Mouse (Mus musculus): Measurements from ENCODE around the gene Mpl. TPM values are rescaled to one million over a fixed set of nuclear protein-coding genes. Genes with fewer than 3 reads are reported as not detected.

Gene Mpl
- total RNA-seq, 4 experiments from 2014 or later: 0.21 TPM; not detected in 3

DNA sequence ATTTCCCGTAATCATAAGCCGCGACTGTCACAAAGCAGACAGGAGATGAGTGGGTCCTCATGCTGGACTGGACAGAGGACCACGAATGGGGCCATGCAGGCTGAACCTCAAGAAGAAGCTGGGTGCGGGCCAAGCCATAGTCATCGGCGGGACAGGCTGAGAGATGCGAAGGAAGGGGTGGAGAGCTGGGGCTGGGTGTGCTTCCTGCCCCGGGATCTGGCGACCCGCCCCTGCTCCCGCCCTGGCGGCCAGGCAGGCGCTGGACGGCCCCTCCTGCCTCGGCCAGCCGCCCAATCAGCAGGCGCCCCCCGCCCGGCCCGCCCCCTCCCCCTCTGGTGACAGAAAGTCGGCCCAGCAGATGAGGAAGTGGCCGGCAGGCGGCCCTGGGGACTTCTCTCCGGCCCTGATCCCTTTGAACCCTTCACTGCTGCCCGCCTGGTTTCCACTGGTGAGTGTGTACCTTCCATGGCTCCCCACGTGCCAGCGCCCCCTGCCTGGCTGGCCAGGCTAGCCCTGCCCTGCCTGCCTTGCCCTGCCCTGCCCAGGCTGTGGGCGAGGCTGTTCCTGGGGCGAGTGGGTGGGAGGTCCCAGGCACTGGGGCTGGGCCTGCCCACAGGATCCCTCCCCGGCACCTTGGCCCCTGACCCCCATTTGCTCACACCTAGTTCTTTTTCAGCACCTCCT lies 29.4 kb downstream of the Mpl start, which contains the start of gene Elovl1:
Elovl1 (plus strand) TSS at position 326 of the 684 bp plus-strand sequence.
- peak; percentile 71 to 73 for DNase-seq (ENCODE audit: low spot score in 2 of 2)

DNA sequence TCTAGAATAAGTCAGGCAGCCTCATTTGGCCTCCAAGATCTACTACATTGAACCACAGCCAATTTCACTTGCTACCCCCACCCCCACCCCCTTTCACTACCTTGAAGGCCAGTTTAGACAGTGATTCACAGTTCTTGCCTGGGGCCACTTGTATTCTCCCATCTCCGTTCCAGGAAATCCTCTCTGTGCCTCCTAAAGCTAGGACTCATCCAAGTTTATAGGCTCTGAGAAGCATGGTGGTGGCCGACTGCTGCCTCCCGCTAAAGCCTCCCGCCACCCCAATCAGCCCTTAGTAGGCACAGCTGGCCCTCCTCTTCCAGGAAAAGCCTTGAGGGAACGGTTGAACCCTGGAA lies 29.9 kb downstream of the Mpl start:
- no peak for DNase-seq (ENCODE audit: low spot score in 2 of 2)

DNA sequence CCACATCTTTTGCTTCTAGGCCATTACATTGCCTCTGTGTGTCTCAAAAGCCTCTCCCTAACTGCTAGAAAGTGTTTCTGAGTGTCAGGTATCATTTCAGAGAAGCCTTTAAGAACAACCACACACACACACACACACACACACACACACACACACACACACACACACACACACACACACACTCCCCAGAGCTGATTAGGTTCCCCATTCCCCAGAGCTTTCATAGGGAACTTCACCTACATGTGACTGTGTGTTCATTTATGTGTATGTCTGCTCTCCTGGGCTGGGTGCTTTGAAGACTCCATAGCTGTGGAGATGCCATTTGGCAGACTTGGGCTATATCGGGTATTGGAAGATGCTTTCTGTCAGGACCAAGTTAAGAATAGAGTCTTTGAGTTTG lies 31.9 kb downstream of the Mpl start:
- no peak for DNase-seq (ENCODE audit: low spot score in 2 of 2)

DNA sequence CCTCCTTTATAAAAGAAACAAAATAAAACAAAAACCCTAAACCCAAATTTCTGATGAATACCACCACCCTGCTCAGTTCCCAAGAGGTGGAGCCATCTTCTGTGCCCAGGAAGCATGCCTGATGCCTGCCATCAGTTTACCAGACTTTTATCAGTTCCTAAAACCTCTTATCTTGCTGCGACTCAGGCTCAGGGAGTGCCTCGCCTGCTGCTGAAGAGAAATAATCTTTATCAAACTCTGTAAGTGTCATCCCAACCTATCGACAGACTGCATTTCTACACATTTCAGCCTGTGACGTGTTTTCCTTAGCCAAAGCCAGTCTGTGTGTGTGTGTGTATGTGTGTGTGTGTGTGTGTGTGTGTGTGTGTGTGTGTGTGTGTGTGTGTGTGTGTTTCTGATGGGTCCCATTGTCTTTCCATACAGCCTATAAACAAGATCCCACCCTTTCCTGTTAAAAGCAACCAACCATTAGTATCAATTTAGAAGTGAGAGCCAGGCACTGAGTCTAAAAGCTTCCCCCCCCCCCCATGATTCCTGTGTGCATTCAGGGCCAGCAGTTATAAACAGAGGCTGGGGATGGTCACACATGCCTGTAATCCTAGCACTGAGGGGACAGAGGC lies 32.7 kb downstream of the Mpl start:
- DNase-seq (ENCODE audit: low spot score in 2 of 2): no peak

DNA sequence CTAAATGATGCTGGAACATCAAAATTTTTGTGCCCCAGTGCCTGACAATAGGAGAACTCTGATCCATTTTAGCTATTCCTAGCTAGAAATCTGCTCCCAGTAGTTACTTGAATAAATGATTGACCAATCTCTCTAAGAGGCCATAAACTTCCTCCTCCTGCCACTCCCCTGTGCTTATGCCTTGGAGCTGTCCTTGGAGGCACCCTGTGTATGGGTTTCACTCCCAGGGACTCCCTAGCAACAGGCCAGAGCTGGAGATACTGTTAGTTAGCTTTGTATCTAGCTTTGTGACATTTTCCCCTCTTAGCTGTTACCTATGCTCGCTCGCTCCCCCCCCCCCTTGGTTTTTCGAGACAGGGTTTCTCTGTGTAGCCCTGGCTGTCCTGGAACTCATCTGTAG lies 35.9 kb downstream of the Mpl start:
- no peak for DNase-seq (ENCODE audit: low spot score in 2 of 2)

DNA sequence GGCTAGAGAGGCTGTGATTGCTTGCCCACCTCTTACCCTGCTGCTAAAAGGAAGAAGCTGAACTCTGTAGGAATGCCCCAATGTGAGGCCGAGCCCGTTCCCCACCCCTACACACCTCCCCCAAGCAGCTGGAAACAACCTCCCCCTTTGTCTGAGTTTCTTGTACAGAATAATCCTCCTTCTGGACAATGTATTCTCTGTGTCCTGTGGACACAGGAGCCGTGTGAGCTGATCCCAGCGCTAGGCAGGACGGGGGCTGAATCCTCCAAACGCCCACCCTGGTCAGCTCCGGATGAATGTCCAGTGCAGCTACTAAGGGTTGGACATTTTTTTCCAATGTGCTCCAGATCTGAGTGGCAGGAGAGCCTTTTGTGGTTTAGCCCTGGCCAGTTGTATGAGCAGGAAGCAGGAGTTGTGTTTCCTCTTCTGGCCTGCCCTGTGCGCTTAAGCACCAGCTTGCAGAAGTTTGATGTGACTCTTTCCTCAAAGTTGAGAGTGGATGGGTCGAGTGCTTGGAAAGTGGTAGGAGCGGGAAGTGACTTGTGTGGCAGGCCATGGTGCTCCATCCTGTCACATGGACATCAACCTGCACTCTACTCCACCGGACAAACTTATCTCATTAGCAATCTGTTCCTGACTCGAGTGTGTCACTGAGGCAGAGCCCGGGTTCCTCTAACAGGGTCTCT lies 40.1 kb downstream of the Mpl start:
- peak in 1 of 2 experiments; percentile 14 for DNase-seq (ENCODE audit: low spot score in 2 of 2)

DNA sequence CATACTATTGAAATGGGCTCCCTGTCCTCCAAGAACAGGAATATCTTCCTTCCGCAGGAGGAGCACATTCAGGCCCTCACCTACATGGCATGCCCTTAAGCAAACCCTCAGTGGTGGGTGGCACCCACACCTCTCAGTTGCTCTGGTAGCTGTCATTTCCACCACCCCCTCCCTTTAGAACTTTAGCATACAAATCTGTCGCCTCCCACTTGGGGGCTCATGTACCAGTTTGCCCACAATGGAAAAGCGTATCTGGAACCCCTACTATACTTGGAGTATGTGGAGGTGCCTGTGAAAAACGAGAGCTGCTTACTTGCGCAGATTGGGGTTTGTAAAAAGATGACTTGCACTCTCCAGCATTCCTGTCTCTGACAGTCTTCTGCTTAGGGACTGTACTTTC lies 41.0 kb downstream of the Mpl start:
- no peak for DNase-seq (ENCODE audit: low spot score in 2 of 2)

DNA sequence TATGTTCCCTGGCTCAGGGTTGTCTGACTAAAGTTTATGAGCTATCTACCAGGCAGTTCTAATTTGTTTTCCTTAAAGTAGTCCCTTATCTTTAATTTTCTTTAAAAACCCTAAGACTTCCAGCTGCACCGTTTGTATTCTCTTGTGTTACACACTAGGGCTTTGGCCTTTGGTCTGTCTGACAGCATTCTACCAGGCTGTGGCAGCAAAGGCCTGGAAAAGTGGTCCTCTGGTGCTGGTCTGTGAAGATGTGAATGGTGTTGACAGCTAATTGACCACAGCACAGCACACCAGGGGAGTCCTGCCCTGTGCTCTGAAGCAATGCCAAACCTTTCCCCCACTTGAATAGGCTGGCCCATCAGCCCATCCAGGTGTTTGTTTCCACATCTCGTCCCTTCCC lies 41.5 kb downstream of the Mpl start:
- DNase-seq (ENCODE audit: low spot score in 2 of 2): peak in 1 of 2 experiments; percentile 21

DNA sequence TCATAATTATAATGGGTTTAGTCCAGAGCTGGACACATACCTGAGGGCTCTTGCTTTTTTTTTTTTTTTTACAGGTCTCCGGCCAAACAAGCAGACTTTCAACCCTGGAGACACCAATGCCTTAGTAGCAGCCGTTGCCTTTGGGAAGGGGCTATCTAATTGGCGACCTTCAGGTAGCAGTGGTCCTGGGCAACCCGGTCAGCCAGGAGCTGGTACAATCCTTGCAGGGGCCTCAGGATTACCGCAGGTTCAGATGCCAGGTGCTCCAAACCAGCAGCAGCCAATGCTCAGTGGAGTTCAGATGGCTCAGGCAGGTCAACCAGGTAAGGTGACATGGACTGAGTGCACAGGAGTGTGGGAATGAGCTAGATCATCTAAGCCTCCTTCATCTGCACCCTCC lies 43.8 kb downstream of the Mpl start:
- no peak for DNase-seq (ENCODE audit: low spot score in 2 of 2)

DNA sequence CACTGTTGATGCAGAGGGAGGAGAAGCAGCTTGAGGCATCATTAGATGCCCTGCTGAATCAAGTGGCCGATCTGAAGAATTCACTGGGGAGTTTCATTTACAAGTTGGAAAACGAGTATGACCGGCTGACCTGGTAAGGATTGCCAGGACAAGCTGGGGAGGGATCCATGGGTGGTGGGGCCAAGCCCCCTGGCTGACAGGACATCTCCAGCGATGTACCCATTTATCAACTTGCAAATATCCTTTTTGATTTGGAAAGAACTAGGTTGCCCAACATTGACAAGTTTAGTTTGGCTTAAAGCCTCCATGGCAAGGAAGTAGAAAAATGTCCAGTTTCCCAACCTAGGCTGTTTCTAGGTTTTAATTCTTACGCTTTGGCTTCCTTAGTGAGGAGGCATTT lies 46.4 kb downstream of the Mpl start:
- no peak for DNase-seq (ENCODE audit: low spot score in 2 of 2)

DNA sequence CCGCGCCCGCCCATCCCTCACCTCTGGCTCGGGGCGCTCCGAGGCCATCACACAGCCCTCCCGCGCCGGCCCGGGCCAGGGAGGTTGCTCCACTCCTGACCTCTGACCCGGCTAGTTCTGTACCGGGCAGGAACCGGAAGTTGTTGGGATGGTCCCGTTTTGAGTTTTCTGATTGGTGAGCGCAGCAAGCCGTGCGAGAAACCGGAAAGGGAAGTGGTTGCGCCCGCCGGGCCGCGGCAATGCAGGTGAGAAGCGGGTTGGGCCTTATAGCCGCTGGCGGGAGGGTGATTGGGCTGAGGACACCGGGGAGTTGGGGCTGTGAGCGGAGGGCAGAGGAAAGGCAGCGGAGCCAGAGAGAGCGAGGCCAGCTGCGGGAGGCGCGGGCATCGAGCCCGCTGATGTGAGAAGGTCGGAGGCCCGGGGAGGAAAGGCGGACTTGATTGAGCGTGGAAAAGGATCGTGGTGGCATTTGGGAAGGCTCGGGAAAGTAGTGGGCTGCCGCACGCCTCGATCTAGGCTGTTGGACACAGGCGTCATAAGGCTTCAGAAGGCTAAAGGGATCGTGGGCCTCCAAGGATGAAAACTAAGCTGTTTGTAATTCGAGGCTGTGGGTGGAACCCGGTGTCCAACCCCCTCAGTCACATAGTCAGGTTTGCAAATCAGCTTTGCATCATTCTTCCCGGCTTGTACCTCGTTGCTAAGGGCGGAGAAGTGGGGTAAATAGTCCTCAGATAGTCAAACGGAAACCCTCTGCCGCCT lies 48.0 kb downstream of the Mpl start, which contains the start of the genes Szt2 and Med8:
Szt2 (minus strand) TSS at position 132 of the 759 bp plus-strand sequence.
Med8 (plus strand) TSS at position 196 of the 759 bp plus-strand sequence.
- DNase-seq (ENCODE audit: low spot score in 2 of 2): peak; percentile 86 to 90

DNA sequence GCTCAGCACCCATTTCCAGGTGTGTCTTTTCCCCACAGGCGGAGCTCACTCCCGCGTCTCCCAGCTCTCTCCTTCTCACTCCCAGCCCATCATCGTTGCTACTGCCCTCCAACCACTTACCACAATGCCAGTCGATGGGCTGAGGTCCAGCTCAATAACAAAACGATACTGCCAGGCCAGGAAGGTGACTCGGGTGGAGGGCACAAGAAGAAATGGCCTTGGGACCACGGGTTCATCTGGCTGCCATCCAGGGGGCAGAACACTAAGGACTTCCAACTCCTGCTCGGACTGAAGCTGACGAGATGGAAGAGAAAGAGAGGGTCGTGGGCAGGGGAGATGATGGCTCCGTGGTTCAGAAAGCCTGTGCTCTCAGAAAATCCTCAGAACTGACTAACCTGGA lies 54.6 kb downstream of the Mpl start:
- no peak for DNase-seq (ENCODE audit: low spot score in 2 of 2)

DNA sequence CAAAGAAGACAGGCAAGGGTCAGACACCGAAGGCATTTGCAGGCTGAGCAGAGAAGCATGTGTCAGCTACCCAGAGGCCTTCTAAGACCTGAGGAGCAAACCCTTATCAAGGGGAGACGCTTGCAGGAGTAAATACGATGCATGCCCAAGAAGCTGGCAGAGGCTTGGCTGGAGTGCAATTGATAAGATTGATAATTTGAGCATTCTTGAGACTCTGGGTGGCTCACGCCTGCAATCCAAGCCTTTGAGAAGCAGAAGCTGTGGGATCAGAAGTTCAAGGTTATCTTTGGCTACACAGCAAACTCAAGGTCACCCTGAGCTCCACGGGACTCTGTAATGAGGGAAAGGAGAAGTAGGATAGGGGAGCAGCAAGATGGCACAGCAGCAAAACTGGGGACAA lies 55.4 kb downstream of the Mpl start:
- DNase-seq (ENCODE audit: low spot score in 2 of 2): no peak

DNA sequence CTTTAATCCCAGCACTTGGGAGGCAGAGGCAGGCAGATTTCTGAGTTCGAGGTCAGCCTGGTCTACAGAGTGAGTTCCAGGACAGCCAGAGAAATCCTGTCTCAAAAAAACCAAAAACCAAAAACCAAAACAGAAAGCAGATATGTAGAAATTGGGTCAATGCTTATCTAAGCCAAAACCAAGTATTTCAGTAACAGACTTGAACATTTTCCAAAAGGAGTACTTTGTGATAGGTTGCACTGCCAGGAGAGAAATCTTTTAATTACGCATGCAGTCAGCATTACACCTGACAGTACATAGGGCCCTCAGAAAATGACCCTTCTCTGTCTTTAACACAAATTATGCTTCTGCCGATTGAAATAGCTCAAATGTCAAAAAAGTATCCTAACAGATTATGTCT lies 55.9 kb downstream of the Mpl start:
- DNase-seq (ENCODE audit: low spot score in 2 of 2): no peak

DNA sequence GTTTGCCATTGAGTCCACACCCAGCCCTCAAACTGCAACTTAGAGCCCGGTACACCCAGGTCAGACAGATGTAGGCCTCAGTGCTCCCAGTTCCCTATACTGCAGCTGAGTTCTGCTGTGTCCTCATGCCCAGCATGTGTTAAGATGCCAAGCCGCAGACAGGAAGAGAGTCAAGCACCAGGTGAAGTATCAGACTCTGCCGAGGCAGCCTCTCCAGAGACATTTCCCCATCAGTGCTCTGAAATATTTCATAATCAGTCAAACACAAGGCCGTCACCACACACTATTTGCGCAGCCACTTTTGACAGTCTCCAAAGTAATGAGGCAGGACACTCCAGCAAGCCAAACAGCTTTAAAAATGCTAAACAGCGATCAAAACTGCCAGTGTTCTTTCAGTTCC lies 58.9 kb downstream of the Mpl start:
- no peak for DNase-seq (ENCODE audit: low spot score in 2 of 2)

DNA sequence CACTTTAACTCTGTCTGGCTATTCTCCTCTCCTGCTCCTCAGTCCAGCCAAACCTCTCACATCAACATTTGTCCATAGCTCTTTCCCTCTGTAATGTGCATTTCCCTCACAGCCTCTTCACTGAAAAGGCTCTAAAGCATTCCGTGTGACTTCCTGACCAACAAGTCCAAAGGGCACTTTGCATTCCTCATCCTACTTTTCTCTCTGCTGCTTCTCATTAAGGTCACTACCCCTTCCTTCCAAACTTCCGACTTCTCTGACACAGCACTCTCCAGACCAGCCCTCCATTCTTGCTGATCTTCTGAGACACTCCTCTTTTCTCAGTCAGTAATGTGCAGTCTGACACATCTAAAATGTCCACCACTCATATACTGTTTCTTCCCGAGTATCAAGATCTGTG lies 60.9 kb downstream of the Mpl start:
- no peak for DNase-seq (ENCODE audit: low spot score in 2 of 2)

DNA sequence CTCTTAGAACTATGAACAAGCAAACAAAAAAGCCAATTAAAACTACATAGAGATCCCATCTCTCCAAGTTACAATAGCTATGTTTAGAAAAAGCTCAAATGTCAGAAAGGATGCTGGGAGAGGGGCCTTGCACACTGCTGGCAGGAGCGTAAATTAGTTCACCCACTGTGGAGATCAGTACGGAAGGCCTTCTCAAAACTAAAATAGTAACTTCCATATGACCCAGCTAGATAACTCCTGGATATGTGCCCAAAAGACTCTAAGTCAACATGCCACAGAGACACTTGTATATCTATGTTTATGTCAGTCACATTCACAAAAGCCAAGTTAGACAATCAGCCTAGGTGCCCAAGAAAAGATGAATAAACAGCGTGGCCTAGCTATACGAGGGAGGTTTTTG lies 62.0 kb downstream of the Mpl start:
- DNase-seq (ENCODE audit: low spot score in 2 of 2): no peak

DNA sequence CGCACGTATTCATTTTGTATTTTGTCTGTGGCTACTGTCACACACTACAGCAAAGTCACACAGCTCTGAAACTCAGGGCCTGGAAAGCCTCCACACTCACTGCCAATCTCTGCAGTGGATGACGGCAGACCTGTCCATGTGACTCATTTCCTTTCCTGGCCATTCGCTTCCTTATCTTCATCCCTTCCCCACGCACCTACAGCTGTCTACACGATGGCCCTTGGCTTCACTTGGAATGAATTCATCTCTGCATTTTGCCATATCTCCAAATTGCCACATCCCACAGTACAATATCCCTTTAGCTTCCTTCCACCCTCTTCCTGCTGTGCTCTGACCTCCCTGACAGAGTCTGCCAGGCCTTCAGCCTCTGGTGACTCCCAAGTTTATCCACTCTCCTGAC lies 62.8 kb downstream of the Mpl start:
- DNase-seq (ENCODE audit: low spot score in 2 of 2): no peak

Measured in layer of hippocampus, adult 8-10 months (tissue).